Mouse (Mus musculus): ENCODE results near the gene Hdac9.

Hdac9 gene

GRCm38 (mm10) chr12:34806528-34806927 is 110.4 kb downstream of the Hdac9 start:
- DNase-seq (ENCODE audit: low spot score): no peak

GRCm38 (mm10) chr12:34803721-34804120 is 113.2 kb downstream of the Hdac9 start:
- no peak for DNase-seq (ENCODE audit: low spot score)

- no peak for DNase-seq (ENCODE audit: low spot score)
These were observed 114.6 kb downstream of the Hdac9 start for GRCm38 (mm10) chr12:34802308-34802707.

GRCm38 (mm10) chr12:34801752-34802151 is 115.1 kb downstream of the Hdac9 start:
- DNase-seq (ENCODE audit: low spot score): no peak

- DNase-seq (ENCODE audit: low spot score): no peak
These were observed 119.5 kb downstream of the Hdac9 start for GRCm38 (mm10) chr12:34797389-34797788.

GRCm38 (mm10) chr12:34795487-34795886 is 121.4 kb downstream of the Hdac9 start:
- no peak for DNase-seq (ENCODE audit: low spot score)

GRCm38 (mm10) chr12:34792113-34792452 is 124.8 kb downstream of the Hdac9 start:
- DNase-seq (ENCODE audit: low spot score): no peak

GRCm38 (mm10) chr12:34791213-34792112 is 125.4 kb downstream of the Hdac9 start:
- no peak for DNase-seq (ENCODE audit: low spot score)

GRCm38 (mm10) chr12:34789031-34789982 is 127.6 kb downstream of the Hdac9 start:
- DNase-seq (ENCODE audit: low spot score): no peak

GRCm38 (mm10) chr12:34787380-34787779 is 129.5 kb downstream of the Hdac9 start:
- no peak for DNase-seq (ENCODE audit: low spot score)

- DNase-seq (ENCODE audit: low spot score): no peak
These were observed 133.3 kb downstream of the Hdac9 start for GRCm38 (mm10) chr12:34783574-34783973.

- no peak for DNase-seq (ENCODE audit: low spot score)
These were observed 137.4 kb downstream of the Hdac9 start for GRCm38 (mm10) chr12:34779368-34779957.

- DNase-seq (ENCODE audit: low spot score): no peak
These were observed 140.7 kb downstream of the Hdac9 start for GRCm38 (mm10) chr12:34776170-34776569.

- DNase-seq (ENCODE audit: low spot score): no peak
These were observed 142.8 kb downstream of the Hdac9 start for GRCm38 (mm10) chr12:34774071-34774470.

GRCm38 (mm10) chr12:34767226-34767775 is 149.6 kb downstream of the Hdac9 start:
- no peak for DNase-seq (ENCODE audit: low spot score)

GRCm38 (mm10) chr12:34747266-34747665 is 169.6 kb downstream of the Hdac9 start:
- DNase-seq (ENCODE audit: low spot score): no peak

GRCm38 (mm10) chr12:34725204-34725603 is 191.7 kb downstream of the Hdac9 start:
- DNase-seq (ENCODE audit: low spot score): no peak

GRCm38 (mm10) chr12:34724274-34724673 is 192.6 kb downstream of the Hdac9 start:
- DNase-seq (ENCODE audit: low spot score): no peak

- no peak for DNase-seq (ENCODE audit: low spot score)
These were observed 193.9 kb downstream of the Hdac9 start for GRCm38 (mm10) chr12:34722831-34723490.

- DNase-seq (ENCODE audit: low spot score): no peak
These were observed 196.0 kb downstream of the Hdac9 start for GRCm38 (mm10) chr12:34720906-34721305.

GRCm38 (mm10) chr12:34714266-34714939 is 202.5 kb downstream of the Hdac9 start:
- no peak for DNase-seq (ENCODE audit: low spot score)

Measured in MN1 (cell line).